Mouse (Mus musculus) WW6 (cell line): ENCODE measurements around the gene Mrc2.

ENCODE experiments used
- DNase-seq: peaks from one replicate; pipeline ENCODE4 v3.0.0-alpha.2; 2013; ENCODE audit warnings: low read depth, low spot score

The Mrc2 gene

GRCm38 (mm10) chr11:105310197-105310596 is 17.8 kb downstream of the Mrc2 start:
- no peak for DNase-seq

- no peak for DNase-seq
Observed at GRCm38 (mm10) chr11:105311291-105311975, 19.0 kb downstream of the Mrc2 start.

- DNase-seq: no peak
Observed at GRCm38 (mm10) chr11:105312311-105312942, 20.0 kb downstream of the Mrc2 start.

- DNase-seq: no peak
Observed at GRCm38 (mm10) chr11:105312972-105313632, 20.7 kb downstream of the Mrc2 start.

- no peak for DNase-seq
Observed at GRCm38 (mm10) chr11:105313633-105314014, 21.2 kb downstream of the Mrc2 start.

GRCm38 (mm10) chr11:105315296-105315695 is 22.9 kb downstream of the Mrc2 start:
- no peak for DNase-seq

GRCm38 (mm10) chr11:105316121-105316520 is 23.7 kb downstream of the Mrc2 start:
- DNase-seq: no peak

- DNase-seq: no peak
Observed at GRCm38 (mm10) chr11:105317769-105318168, 25.3 kb downstream of the Mrc2 start.

GRCm38 (mm10) chr11:105321090-105321489 is 28.6 kb downstream of the Mrc2 start:
- no peak for DNase-seq

GRCm38 (mm10) chr11:105323530-105323929 is 31.1 kb downstream of the Mrc2 start:
- DNase-seq: no peak

- no peak for DNase-seq
Observed at GRCm38 (mm10) chr11:105327101-105327500, 34.7 kb downstream of the Mrc2 start.

- DNase-seq: no peak
Observed at GRCm38 (mm10) chr11:105329962-105330361, 37.5 kb downstream of the Mrc2 start.

- no peak for DNase-seq
Observed at GRCm38 (mm10) chr11:105331129-105331528, 38.7 kb downstream of the Mrc2 start.

GRCm38 (mm10) chr11:105331732-105332131 is 39.3 kb downstream of the Mrc2 start:
- DNase-seq: no peak

GRCm38 (mm10) chr11:105332468-105332867 is 40.0 kb downstream of the Mrc2 start:
- DNase-seq: no peak

GRCm38 (mm10) chr11:105333867-105334670 is 41.6 kb downstream of the Mrc2 start:
- DNase-seq: no peak

- DNase-seq: no peak
Observed at GRCm38 (mm10) chr11:105338596-105339390, 46.4 kb downstream of the Mrc2 start.

GRCm38 (mm10) chr11:105345284-105345683 is 52.8 kb downstream of the Mrc2 start:
- DNase-seq: no peak

- peak; percentile 87 for DNase-seq
Observed at GRCm38 (mm10) chr11:105347162-105348161, 55.0 kb downstream of the Mrc2 start.

GRCm38 (mm10) chr11:105348495-105348982 is 56.1 kb downstream of the Mrc2 start:
- no peak for DNase-seq
